Mouse (Mus musculus): ENCODE results near the gene Rhbdf2.

Rhbdf2 gene

DNA sequence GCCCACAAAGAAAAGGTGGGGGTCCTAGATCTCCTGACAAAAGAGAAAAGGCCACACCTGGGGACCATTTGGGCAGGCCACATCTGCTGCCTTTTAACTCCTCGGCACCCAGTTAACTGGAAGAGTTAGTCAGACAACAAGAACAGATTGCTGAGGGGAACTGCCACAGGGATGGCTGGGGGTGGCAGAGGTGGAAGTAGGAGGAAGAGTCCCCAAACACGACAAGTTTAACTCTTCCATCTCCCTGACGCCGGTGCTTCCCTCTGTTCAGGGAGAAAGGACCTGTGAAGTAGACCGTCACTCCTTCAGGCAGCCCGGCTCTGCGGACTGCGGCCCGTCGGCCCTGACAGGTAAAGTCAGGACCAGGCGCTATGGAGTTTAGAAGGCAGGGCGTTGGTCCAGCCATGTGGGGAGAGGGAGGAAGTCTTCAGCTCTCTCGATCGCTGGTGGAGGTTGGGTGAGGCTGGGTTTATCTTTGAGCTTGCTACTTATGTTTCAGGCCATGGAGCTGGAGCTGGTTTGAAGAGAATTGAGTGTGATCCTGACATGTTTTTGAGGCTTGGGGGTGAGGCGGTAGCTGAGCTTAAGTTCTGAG, 32.3 kb upstream of the Rhbdf2 start:
- no peak for DNase-seq (ENCODE audit: low read depth, low spot score)

DNA sequence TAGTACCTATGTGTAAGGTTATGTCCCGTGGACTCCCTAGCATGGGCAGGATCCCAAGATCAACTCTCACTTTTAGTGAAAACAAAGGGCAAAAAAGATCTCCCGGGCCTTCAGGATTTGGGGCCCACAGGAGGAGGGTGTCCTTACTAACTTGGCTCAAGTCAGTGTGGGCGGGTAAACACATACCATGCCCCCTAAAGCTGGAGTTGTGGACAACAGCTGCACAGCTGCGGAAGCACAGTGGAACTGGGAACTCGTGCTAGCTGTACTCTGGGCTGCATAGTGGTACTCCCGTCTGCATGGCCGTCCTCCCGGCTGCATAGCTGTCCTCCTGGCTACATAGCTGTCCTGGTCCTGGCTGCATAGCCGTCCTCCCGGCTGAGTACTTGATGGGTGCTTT, 31.4 kb upstream of the Rhbdf2 start:
- no peak for DNase-seq (ENCODE audit: low read depth, low spot score)

DNA sequence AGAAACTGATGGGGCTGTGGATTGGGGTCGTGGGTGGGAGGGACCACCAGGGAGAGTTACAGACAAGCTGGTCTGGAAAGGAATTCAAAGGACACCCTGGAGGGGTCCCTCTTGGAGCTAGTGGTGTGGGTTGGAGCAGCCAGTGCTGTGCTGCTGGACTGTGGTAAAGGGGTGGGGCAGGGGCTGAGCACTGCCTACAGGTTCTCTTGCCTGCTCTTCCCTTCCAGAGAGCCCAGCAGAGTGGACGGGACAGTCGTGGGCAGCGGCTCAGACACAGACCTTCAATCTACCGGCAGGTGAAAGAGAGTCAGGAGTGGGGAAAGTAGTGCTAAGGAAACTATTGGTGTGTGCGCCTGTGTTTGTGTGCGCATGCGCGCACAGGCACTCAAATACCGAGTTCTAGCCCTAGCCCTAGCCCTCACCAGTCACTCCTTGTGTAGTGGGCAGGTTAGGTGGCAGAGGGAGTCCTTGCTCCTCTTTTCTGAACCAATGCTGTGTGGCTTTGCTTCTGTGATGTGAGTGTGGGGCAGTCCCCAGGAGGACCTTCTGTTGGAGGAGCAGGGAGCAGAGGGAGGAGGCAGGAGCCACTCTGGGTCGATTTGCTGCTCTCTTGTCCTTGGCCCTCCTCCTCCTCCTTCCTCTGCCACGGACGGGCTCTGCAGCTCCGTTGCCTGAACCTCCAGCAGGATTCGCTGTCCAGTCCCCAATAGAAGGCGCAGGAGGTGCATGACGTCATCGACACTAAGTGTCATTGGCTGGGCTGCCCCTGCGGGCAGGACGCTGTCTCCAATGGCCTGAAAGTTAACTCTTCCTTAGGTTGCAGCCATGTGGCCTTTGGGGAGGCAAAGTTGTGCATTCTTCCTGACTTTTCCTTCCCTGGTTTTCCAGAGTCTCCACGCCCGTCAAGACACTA, 30.7 kb upstream of the Rhbdf2 start:
- peak; percentile 95 for DNase-seq (ENCODE audit: low read depth, low spot score)

DNA sequence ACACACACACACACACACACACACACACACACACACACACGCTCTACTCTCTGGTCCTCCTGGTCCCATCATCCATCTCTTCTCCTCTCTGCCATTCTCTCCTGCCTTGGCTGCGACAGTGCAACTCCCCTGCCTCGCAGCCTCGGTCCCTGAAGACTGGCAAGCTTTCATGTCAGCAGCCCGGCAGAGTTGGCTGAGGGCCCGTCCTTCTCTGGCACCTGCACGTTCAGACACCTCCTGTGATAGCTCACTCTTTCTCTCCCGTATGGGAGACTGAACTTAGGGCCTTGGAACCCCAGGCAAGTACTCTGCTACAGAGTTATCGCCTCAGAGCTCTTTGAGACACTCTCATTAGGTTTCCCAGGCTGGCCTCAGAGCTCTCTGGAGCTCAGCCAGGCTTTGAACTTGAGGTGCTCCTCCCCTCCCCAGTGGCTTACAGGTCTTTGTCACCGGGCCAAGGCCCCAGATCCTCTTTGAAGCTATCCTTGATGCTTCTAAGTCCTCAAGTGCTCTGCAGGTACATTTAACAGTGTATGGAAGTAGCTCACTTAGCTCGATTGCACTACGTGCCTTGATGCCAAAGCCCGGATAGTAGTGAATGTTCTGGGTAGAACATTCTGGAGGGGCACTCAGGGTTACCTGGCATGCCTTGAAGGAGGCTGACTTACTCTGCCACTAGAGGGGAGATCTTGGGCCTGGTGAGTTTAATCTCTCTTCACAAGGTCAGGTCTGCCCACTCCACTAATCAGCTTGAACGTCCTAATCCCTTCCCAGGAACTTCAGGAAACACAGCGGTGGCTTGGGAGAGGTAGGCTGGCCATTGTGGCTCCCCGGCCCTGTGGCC, 29.8 kb upstream of the Rhbdf2 start:
- DNase-seq (ENCODE audit: low read depth, low spot score): no peak

DNA sequence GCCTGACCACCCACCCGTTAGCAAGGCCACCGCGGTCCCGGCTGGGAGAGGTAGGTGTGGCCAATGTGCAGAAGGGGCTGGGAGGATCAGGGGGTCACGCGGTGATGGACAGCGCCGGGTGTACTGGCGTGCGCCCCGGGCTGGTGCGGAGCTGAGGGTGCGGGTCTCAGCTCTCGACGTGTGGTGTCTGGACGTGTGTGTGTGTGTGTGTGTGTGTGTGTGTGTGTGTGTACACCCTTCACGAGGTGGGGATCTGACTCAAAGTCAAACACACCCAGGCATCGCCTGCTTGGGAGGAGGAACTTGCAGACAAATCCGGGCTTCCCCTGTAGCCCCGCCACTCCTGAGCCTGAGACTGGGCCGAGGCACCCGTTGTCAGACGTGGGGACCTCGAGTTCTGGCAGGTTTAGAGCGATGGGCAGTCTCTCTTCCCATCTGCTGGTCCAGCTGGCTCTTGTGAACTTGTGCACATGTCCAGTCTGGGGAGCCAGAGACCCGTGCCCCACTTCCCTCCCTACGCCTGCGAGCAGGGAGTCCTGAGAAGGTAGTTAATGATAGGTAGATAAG, 27.5 kb upstream of the Rhbdf2 start, which contains the start of gene Cygb:
Gene Cygb (minus strand): TSS at position 59 of the 567 bp plus-strand sequence.
- peak; percentile 48 for DNase-seq (ENCODE audit: low read depth, low spot score)

DNA sequence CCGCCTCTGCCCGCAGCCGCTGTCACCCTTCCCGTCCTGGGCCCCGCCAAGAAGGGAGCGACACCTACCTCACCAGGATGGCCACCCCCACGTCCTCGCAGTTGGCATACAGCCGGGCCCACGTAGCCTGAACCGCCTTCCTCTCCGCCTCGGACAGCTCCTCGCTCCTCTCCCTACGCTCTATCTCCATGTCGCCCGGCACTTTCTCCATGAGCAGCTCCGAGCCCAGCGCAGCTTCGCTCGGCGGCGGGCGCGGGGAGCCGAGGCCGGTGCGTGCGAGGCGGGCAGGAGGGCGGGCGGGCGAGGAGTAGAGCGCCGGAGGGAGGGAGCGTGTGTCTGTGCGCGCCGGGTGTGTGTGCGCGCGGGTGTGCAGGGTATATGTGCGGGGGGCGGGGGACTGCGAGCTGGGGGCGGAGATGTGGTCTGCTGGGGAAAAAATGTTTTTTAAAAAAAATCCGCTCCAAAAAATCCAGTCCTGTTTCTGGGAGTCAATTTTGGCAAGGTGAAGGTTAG, 26.9 kb upstream of the Rhbdf2 start:
- DNase-seq (ENCODE audit: low read depth, low spot score): no peak

DNA sequence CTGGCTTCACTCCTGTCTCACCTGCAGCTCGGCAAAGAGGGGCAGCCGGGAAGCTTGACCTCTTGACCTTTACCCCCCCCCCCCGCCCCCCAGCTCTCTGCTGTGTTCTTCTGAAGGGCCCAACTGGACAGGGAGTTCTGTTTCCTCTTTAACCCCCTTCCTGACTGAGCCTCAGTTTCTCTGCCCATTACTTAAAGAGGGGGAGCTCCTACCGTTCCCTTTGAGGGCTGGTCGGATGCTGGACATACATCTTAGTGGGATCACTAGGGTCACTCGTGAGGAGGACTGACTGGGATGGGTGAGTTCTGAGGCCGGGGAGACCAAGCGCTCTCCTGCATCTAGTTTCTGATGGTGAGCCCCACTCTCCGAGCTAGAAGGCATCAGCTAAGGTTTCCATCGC, 26.4 kb upstream of the Rhbdf2 start, which contains the start of gene Prcd:
Gene Prcd (plus strand): TSS at position 301 of the 400 bp plus-strand sequence.
- no peak for DNase-seq (ENCODE audit: low read depth, low spot score)

DNA sequence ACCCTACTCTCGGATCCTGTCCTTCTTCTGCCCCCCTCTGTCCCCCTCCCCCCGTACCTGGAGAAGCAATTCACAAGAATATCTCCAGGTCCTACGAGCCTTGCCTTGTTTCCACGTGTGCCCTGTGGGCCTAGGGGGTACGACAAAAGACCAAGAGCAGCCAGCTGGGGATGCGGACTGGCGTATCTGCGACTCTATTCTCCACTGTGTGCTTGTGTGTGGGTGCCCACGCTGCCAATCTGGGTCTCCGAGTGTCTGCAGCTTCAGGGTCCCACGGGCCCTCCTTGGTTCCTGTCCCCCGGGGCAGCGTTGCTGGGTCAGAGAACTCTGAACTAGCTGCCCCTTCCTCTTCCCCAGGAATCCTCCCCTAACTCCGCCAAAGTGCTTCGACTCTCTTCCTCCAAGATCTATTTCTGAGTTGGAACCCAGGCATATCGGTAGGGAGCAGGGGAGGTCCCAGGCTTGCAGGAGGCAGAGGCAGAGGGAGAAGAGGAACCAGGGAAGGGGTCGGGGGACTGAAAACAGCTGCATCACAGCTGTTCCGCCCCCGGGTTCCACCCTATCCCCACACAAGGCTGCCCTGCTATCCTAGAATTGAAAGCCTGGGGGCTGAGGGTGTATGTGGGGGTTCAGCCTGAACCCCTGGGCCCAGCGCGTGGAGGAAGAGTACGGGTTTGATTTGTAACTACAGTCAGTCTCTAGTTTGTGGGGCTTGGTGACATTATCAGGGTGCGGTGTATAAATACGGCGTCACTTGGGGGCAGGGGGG, 25.7 kb upstream of the Rhbdf2 start:
- no peak for DNase-seq (ENCODE audit: low read depth, low spot score)

DNA sequence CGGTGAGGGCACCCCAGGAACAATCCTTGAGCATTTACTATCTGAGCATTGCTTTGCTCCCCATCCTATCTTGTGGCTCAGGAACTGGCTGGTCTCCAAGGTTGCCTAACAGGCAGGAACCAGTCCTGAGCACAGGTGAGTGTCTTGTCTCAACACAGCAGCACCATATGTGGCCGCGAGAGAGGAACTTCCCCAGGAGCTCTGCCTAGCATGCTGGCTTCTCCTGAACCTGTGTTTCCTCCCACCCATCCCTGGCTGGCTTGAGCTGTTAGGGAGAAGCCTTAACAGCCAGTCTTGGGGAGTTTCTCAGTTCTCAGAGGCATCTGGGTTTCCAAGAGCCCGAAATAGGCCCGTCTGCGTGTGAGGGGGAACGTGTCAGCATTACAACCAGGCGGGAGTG, 24.5 kb upstream of the Rhbdf2 start:
- DNase-seq (ENCODE audit: low read depth, low spot score): no peak

DNA sequence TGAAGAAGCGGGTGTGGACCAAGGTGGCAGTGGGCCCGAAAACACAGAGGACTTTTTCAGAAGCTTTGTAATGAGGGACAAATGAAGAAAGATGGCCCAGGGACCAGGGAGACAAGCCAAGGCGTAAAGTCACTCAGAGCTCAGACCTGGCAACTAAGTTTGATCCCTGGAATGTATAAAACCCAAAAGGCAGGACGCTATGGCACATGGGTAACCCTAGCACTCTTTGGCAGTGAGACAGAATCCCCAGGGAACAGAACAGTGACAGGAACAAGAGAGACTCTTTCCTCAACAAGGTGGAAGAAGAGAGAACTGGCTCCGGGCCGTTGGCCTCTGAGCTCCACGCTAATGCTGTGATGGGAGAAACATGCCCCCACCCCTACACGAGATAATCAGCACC, 24.0 kb upstream of the Rhbdf2 start:
- DNase-seq (ENCODE audit: low read depth, low spot score): no peak

DNA sequence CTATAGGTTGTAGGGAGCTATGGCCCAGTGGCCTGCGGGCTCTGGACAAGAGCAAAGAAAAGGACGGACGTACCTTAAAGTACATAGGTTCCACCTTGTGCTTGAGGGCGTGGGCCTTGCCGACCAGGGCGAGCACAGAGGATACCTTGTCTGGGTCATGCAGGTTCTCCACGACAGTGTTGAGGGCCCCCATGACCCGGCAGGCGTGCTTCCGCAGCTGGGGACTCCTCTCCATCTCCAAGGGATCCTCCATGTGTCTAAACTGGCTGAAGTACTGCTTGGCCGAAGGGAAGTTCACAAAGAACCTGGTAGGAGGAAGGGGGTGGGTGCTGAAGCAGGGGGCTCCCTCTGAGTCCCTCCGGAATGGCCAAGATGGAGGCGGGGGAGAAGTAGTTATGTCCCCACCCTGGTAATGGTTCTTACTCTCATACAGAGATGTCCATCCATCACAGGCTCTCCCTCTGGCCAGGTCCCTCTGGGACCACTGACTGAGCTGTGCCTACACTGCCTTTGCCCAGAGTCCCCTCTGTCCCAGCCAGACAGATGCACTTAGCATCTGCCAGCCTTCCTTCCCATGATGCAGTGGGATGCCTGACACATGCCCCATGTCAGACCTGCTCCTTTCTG, 23.0 kb upstream of the Rhbdf2 start:
- DNase-seq (ENCODE audit: low read depth, low spot score): no peak

DNA sequence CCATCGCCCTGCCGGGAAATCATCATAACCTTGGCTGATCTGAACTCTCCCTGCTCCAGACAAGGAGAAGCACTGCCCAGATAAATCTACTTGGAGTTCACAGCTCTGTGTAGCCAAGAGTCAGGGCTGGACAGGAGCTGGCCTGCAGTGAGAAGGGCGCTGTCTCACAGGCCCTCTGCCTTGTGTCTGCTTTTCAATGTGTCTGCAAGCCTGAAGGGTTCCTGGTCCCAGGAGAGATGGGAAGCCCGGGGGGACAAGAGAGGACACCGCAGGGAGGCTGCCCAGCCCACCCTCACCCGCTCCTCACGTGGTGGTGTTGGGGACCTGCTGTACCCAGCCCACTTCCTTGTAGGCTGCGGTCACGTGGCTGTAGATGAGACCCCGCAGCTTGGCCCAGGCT, 22.2 kb upstream of the Rhbdf2 start:
- no peak for DNase-seq (ENCODE audit: low read depth, low spot score)

DNA sequence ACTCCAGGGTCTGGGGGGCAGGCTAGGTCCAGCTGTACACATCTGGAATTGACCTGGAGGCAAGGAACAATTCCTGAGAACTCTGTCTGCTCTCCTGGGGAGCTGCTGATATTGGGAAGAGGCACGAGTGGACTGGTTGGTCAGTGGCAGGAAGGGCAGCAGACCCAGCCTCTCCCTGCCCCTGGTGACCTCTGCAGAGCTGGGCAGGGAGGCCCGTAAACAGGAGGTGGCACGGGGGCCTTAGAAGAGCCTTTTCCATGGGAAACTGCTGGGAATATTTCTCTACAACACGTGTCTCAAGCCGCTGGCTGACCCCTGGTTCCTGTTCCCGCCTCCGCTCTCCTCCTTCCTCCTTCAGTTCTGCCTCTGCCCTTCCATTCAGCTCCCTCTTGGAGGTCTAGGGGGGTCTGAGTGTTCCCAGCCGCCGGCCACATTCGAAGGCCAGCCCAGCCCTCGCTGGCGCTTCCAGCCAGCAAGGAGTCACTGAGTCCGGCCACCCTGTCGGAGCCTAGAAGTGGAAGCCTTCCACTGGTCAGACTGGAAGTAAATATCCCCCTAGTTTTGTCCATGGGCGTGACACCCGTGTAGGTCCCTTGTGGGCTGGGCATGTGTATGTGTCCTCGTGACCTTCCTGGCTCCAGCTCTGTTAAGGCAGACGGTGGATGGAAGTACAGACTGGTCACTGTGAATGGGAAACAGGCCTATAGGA, 21.5 kb upstream of the Rhbdf2 start:
- no peak for DNase-seq (ENCODE audit: low read depth, low spot score)

DNA sequence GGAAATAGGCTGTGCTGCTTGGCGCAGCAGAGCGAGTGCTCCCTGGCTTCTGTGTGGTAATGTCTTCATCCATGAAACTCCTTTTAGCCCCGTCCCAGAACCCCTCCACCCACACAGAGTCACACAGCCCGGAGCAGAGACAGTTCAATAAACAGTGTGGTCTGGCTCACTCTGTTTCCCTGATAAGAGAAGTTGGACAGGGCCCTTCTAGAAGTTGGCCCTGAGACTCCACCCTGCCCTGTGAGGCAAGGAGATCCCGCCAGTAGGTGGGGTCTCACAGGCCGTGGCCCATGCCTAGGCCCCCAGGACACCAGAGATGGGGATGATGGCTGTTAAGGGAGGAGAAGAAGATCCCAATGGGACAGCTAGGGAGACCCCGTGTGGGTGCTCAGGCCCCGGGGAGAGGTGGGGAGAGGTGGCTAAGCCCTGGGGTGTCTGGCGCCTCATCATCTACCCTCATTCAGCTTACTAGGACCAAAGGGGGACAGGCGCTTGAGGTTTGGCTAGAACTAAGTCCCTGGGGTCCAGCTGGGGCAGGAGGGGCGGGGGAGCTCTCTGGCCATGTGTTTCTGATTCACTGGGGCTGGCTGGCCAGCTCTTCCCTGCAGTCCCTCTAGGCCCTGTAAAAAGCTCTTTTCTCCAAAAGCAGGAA, 20.6 kb upstream of the Rhbdf2 start:
- no peak for DNase-seq (ENCODE audit: low read depth, low spot score)

DNA sequence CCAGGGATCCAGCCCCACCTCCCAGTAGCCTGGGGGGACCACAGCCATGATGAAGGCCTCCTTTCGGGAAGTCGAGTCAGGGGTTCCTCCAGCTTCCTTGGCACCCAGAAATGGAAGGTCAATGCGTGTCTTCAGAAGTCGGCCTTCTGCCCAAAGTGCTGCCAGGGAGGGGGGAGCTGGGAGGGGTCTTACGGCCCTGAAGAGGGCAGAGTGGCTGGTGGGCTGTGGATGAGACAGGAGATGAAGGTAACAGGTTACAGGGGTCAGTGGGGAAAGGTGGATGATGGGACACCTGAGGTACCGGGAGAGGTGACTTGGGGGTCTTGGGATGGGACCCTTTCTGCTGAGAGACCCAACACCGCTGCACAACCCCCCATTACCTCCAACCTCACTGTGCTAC, 20.0 kb upstream of the Rhbdf2 start:
- DNase-seq (ENCODE audit: low read depth, low spot score): no peak

DNA sequence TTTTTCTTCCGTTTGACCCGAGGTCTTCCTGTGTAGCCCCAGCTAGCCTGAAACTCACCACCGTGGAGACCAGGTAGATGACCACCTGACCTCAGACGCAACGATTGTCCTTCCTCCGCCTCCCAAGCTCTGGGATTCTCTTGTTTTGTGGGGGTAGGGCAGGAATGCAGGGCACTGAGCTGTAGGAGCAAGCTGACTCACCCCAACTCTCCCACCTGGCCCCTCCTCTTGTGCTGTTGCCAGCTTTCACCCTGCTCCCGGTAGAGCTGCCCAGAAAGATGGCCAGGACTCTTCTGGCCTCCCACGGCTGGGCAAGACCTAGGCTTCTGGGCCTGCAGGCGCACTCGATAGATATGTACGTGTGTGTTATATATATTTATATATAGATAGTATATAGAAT, 19.3 kb upstream of the Rhbdf2 start:
- no peak for DNase-seq (ENCODE audit: low read depth, low spot score)

DNA sequence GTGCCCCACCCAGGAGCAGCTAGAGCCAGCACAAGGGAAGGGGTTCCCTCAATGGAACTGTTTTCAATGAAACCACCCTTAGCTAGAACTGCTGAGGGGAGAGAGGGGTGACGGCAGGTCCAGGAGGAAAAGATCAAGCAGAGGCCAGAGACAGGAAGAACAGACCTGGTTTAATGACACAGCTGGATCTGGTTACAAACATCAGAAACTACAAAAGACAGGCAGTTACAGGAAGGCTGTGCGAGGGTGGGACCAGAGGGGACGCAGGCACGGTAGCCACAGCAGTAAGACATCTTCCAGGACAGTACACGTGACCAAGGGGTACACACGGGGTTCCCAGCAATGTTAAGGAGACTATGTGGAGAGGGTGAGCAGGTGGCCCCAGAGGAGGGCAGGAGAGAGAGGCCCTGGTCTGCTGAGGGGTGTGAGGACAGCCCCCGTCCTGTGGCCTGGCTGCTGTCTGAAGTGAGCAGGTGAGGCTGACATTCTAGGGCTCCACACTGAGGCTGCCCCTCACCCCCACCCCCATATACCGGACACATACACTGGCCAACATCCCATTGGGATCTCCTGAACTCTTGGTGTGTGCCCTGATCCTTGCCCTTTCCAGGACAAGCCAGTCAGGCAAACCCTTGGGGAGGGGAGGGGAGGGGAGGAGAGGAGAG, 18.8 kb upstream of the Rhbdf2 start:
- no peak for DNase-seq (ENCODE audit: low read depth, low spot score)

DNA sequence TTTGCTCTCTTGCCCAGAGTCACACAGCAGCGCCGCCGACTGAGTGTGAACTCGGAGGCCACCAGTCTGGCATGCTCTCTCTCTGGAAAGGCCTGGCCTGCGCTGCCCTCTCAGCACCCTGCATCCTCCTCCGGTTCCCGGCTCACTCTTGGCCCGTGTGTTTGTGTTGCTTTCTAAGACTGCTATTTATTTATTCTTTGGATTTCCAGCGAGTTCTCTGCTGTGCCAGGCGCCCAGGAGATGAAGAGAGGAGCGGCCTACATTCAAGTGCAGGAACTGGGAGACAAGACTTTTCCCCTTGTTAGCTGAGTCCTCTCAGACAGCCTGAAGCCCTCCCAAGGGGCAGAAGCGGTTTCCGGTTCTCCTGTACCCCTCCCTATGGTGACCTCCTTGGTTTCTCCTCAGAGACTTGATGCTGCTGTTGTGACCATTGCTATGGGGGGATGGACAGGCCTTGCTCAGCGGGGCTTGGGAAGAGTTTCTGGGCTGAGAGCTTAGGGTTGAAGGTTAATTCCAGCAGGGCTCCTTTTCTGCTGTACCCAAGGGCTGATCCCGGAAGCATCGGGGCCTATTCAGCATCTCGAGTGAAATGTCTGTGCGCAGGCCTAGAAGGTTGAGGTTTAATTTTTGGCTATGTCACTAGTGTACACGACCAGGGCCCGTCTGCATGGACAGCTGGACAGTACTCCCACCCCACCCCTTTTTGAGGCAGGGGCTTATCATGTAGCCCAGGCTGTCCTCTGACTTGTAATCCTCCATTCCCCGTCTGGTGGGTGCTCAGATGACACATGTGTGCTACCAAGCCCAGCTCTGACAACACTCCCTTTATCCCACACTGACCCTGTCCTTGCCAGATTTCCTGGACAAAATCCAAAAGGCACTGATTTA, 17.6 kb upstream of the Rhbdf2 start:
- DNase-seq (ENCODE audit: low read depth, low spot score): no peak

Data from mesoderm, embryonic 11.5 days (tissue).